Mouse (Mus musculus) intestine, embryonic 15.5 days (tissue): ENCODE data around the gene Hnrnph1. TPM values are rescaled to one million over a fixed set of nuclear protein-coding genes. Genes with fewer than 3 reads are reported as not detected.
A peak's percentile ranks its signal among the peaks of the same experiment; 100 is the strongest.

Source experiments
- ATAC-seq: fragments of 200-750 bp; cut with Nextera tagmentation; 2 replicates; pipeline ENCODE4 v1.8.0; 2017; ENCODE audit warnings: moderate TSS enrichment, moderate library complexity
- H3K27ac ChIP-seq: fragments of 300-500 bp; sonication (generic); 2 replicates; pipeline ENCODE4 v1.5.1; 2015; ENCODE audit warnings: mild to moderate bottlenecking, inconsistent platforms
- H3K27me3 ChIP-seq: fragments of 300-500 bp; sonication (generic); replicated peaks from 2 replicates; pipeline ENCODE4 v1.6.1; 2015; ENCODE audit warnings: inconsistent platforms
- H3K36me3 ChIP-seq: fragments of 300-500 bp; sonication (generic); 2 replicates; pipeline ENCODE4 v1.6.1; 2015; ENCODE audit warnings: inconsistent platforms
- H3K4me1 ChIP-seq: fragments of 300-500 bp; sonication (generic); replicated peaks from 2 replicates; pipeline ENCODE4 v1.6.1; 2015; ENCODE audit warnings: inconsistent platforms
- H3K4me2 ChIP-seq: fragments of 300-500 bp; sonication (generic); replicated peaks from 2 replicates; pipeline ENCODE4 v1.6.1; 2015; ENCODE audit warnings: mild to moderate bottlenecking, inconsistent platforms
- H3K4me3 ChIP-seq: fragments of 300-500 bp; sonication (generic); replicated peaks from 2 replicates; pipeline ENCODE4 v1.5.1; 2015; ENCODE audit warnings: inconsistent platforms
- H3K9ac ChIP-seq: fragments of 300-500 bp; sonication (generic); 2 replicates; pipeline ENCODE4 v1.6.1; 2015; ENCODE audit warnings: inconsistent platforms
- H3K9me3 ChIP-seq: fragments of 300-500 bp; sonication (generic); 2 replicates; pipeline ENCODE4 v1.6.1; 2016; ENCODE audit warnings: inconsistent platforms
- WGBS: fragments of 180-500 bp; shearing (Covaris S2); methylation state at CpG from one replicate; pipeline ENCODE4 v1.1.7; 2015; 5-methylcytosine and 5-hydroxymethylcytosine counted together
- microRNA counts: library from miRNA; unstranded; fragments of <30 nt; microRNA quantifications from one replicate; lab custom pipeline; 2016
- polyA plus RNA-seq: library from polyadenylated mRNA; unstranded; fragments of >200 nt; fragmentation: Nextera tagmentation; extraction: Ambion mirVana; gene quantifications from 2 replicates; pipeline ENCODE4 v1.2.1, GENCODE M21; 2015

Hnrnph1 gene
- polyA plus RNA-seq, 1 experiment from 2014 or later, result 324 TPM

GRCm38 (mm10) chr11:50426056-50426455, 49.3 kb downstream of the Hnrnph1 start:
- H3K4me1 ChIP-seq, result no peaks in the 10 kb centered on the region; the same call in 1 of the 2 replicates
- H3K27me3 ChIP-seq, result no peaks in the 10 kb centered on the region
- no peak overlapping the region for H3K4me2 ChIP-seq
- no peak for ATAC-seq
- no peaks in the 10 kb centered on the region for H3K9me3 ChIP-seq
- no peaks in the 10 kb centered on the region for H3K36me3 ChIP-seq
- H3K9ac ChIP-seq, result no peak overlapping the region
- WGBS, result 90% methylated on average over 4 of the region's 4 CpGs
- no peak overlapping the region for H3K27ac ChIP-seq
- H3K4me3 ChIP-seq, result no peak overlapping the region

- WGBS, result under 1% methylated on average over 90 of the region's 90 CpGs
- Histone ChIP-seq H3K4me1 (peaks cover 5% of the 10 kb centered on the region; the same call in 1 of the 2 replicates), H3K27ac (peak within 1 kb of the TSS; percentile 79), H3K4me3 (peak within 1 kb of the TSS; percentile 88), H3K4me2 (peak within 1 kb of the TSS; percentile 73), H3K27me3 (no peaks in the 10 kb centered on the region), H3K9me3 (no peaks in the 10 kb centered on the region), H3K36me3 (no peaks in the 10 kb centered on the region), H3K9ac (peak within 1 kb of the TSS; percentile 87)
- peak; percentile 91 for ATAC-seq
Measured at GRCm38 (mm10) chr11:50430277-50431133, 53.7 kb downstream of the Hnrnph1 start, which contains the start of gene Rufy1. TSS of gene Rufy1 (minus strand) at chr11:50431125.

GRCm38 (mm10) chr11:50431134-50432068, 54.6 kb downstream of the Hnrnph1 start:
- peak overlapping the region; percentile 79 for H3K27ac ChIP-seq
- no peaks in the 10 kb centered on the region for H3K9me3 ChIP-seq
- H3K4me3 ChIP-seq, result peak overlapping the region; percentile 88
- H3K27me3 ChIP-seq, result no peaks in the 10 kb centered on the region
- peak overlapping the region; percentile 87 for H3K9ac ChIP-seq
- 31% methylated on average over 32 of the region's 32 CpGs for WGBS
- H3K4me2 ChIP-seq, result peak overlapping the region; percentile 73
- no peaks in the 10 kb centered on the region for H3K36me3 ChIP-seq
- peaks cover 5% of the 10 kb centered on the region; the same call in 1 of the 2 replicates for H3K4me1 ChIP-seq
- ATAC-seq, result peak; percentile 52

GRCm38 (mm10) chr11:50432069-50432440, 55.3 kb downstream of the Hnrnph1 start:
- peaks cover 5% of the 10 kb centered on the region; the same call in 1 of the 2 replicates for H3K4me1 ChIP-seq
- H3K9ac ChIP-seq, result no peak overlapping the region
- H3K9me3 ChIP-seq, result no peaks in the 10 kb centered on the region
- H3K27ac ChIP-seq, result no peak overlapping the region
- WGBS, result 83% methylated on average over 3 of the region's 3 CpGs
- H3K4me2 ChIP-seq, result no peak overlapping the region
- no peaks in the 10 kb centered on the region for H3K36me3 ChIP-seq
- no peak overlapping the region for H3K4me3 ChIP-seq
- no peak for ATAC-seq
- no peaks in the 10 kb centered on the region for H3K27me3 ChIP-seq

- H3K36me3 ChIP-seq, result no peaks in the 10 kb centered on the region
- H3K4me1 ChIP-seq, result peaks cover 5% of the 10 kb centered on the region; the same call in 1 of the 2 replicates
- no peaks in the 10 kb centered on the region for H3K9me3 ChIP-seq
- no peak overlapping the region for H3K27ac ChIP-seq
- H3K4me2 ChIP-seq, result no peak overlapping the region
- no peak overlapping the region for H3K9ac ChIP-seq
- WGBS, result 91% methylated on average over 5 of the region's 5 CpGs
- no peaks in the 10 kb centered on the region for H3K27me3 ChIP-seq
- ATAC-seq, result no peak
- H3K4me3 ChIP-seq, result no peak overlapping the region
Measured at GRCm38 (mm10) chr11:50432896-50433295, 56.1 kb downstream of the Hnrnph1 start.

MicroRNAs within 50 kb of the gene (microRNA counts, 519-probe panel; counts per million panel counts)
- microRNA mmu-miR-804 (lab: Ali Mortazavi, UCI), result 2,560 counts per million, percentile 67 among the panel's probes with 10 or more counts

Other genes with a start within 250 kb of the Hnrnph1 start
- gene Tbc1d9b, start 245.6 kb upstream of the Hnrnph1 start, polyA plus RNA-seq, result 30.4 and 31.5 TPM in 2 replicates
- 9.6 and 12.5 TPM in 2 replicates for gene Mrnip, start 202.5 kb upstream of the Hnrnph1 start, polyA plus RNA-seq
- 189 and 205 TPM in 2 replicates for gene Sqstm1, start 166.2 kb upstream of the Hnrnph1 start, polyA plus RNA-seq
- gene Mgat4b, start 166.1 kb upstream of the Hnrnph1 start, polyA plus RNA-seq, result 29.5 and 31.5 TPM in 2 replicates
- 3.9 and 4.2 TPM in 2 replicates for gene Ltc4s, start 138.4 kb upstream of the Hnrnph1 start, polyA plus RNA-seq
- 4.1 and 4.3 TPM in 2 replicates for gene Maml1, start 84.7 kb upstream of the Hnrnph1 start, polyA plus RNA-seq
- 358 and 379 TPM in 2 replicates for gene Canx, start 51.3 kb upstream of the Hnrnph1 start, polyA plus RNA-seq
- gene Cby3, start 22.5 kb upstream of the Hnrnph1 start, polyA plus RNA-seq, result 0.42 and 0.49 TPM in 2 replicates
- gene Rufy1, start 54.1 kb downstream of the Hnrnph1 start, polyA plus RNA-seq, result 19.9 and 22.0 TPM in 2 replicates
- gene Adamts2, start 225.1 kb downstream of the Hnrnph1 start, polyA plus RNA-seq, result 8.5 and 9.0 TPM in 2 replicates